Mouse (Mus musculus): ENCODE results near the gene Apoa4.

GRCm38 (mm10) chr9:46272070-46272469, 31.6 kb downstream of the Apoa4 start:
- no peak for TF ChIP-seq POLR2A (IDR thresholded peaks at IDR 0.05; ENCODE audit: borderline replicate concordance, low read depth, low read length)
- TF ChIP-seq CTCF (IDR thresholded peaks at IDR 0.05; ENCODE audit: low read depth, low read length): no peak
